Mouse (Mus musculus) bone marrow, adult 2 months (tissue): Measurements from ENCODE around the gene Ube2e1. TPM values are rescaled to one million over a fixed set of nuclear protein-coding genes. Genes with fewer than 3 reads are reported as not detected.
"Not testable (repeated sequence)": the region's sequence is repeated elsewhere in the genome, so short reads cannot be mapped to it uniquely, and the experiment has no call there.

Experiments
- H3K27ac ChIP-seq: fragments of 200-500 bp; 2 replicates; pipeline ENCODE4 v1.5.1; 2012; ENCODE audit warnings: low read depth, mild to moderate bottlenecking, control low read depth, inconsistent platforms, low read length; ENCODE audit not compliant: control insufficient read depth, poor library complexity, insufficient read depth
- H3K4me1 ChIP-seq: fragments of 200-500 bp; 2 replicates; pipeline ENCODE4 v1.6.1; 2011; ENCODE audit warnings: low read length; ENCODE audit not compliant: control insufficient read depth, insufficient read depth
- H3K4me3 ChIP-seq: fragments of 200-500 bp; replicated peaks from 2 replicates; pipeline ENCODE3; 2011; ENCODE audit warnings: mild to moderate bottlenecking, low read depth, low read length, control low read depth; ENCODE audit not compliant: control insufficient read depth
- CTCF ChIP-seq: fragments of 200-500 bp; IDR thresholded peaks from 2 replicates; pipeline ENCODE4 v1.5.1; 2011; ENCODE audit warnings: low read length, control low read depth; ENCODE audit not compliant: control insufficient read depth, insufficient read depth
- POLR2A ChIP-seq: fragments of 200-500 bp; IDR thresholded peaks from 2 replicates; pipeline ENCODE4 v1.6.1; 2011; ENCODE audit warnings: low read depth, mild to moderate bottlenecking, control low read depth, low read length, borderline replicate concordance; ENCODE audit not compliant: control insufficient read depth
- WGBS: fragments of 180-500 bp; shearing (Covaris S2); methylation state at CpG from one replicate; pipeline ENCODE4 v1.1.7; 2018; 5-methylcytosine and 5-hydroxymethylcytosine counted together
- polyA plus RNA-seq: library from polyadenylated mRNA; stranded (reverse); fragments of >200 nt; gene quantifications from 2 replicates; pipeline ENCODE4 v1.2.4, GENCODE M21; 2011; ENCODE audit warnings: low replicate concordance; ENCODE audit not compliant: missing spikeins, insufficient read depth, insufficient read length

The Ube2e1 gene
- polyA plus RNA-seq, 1 experiment: 29.5 TPM

DNA sequence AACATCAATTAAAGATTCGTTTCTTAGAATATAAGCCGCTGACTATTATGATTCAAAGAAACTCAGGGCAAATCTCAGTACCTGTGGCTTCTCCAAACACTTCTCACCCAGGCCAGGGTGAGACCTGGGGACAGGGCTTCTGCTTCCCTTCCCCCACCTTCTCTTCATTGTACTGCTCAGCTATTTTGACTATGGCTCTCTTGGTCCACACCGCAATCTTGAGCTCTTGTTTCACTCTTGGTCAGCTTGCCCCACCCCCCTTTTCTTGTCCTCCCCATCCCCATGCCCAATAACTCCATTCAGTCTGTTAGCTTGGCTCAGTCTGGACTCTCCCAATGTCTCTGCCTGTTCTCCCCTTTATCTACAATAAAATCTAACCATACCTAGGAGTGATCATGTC is 46.2 kb downstream of the Ube2e1 start:
- TF ChIP-seq POLR2A: no peak
- no peak for TF ChIP-seq CTCF
- H3K4me1 ChIP-seq: no peaks in the 10 kb centered on the region
- 88% methylated on average over 3 of the region's 3 CpGs for WGBS
- no peak overlapping the region for H3K4me3 ChIP-seq
- H3K27ac ChIP-seq: no peak overlapping the region

DNA sequence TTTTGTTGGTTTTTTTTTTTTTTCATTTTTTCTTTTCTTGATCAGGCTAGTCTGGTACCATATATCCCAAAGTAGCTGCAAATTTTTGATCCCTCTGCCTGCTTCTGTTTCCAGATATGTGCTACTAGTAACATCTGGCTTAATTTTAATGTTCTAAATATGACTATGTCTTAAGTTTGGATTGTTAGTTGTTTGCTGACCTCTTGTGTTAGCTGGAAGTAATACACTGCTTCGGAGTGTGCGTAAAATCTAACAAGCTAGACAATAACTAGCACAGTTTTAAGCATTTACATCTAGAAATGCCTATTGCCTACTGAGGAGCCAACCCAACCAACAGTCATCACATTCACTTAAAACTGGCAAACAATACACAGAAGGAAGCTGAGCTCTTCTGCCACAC is 47.1 kb downstream of the Ube2e1 start:
- no peak overlapping the region for H3K27ac ChIP-seq
- no peak for TF ChIP-seq POLR2A
- TF ChIP-seq CTCF: no peak
- H3K4me3 ChIP-seq: no peak overlapping the region
- no peaks in the 10 kb centered on the region for H3K4me1 ChIP-seq
- 73% methylated on average over 2 of the region's 2 CpGs for WGBS

DNA sequence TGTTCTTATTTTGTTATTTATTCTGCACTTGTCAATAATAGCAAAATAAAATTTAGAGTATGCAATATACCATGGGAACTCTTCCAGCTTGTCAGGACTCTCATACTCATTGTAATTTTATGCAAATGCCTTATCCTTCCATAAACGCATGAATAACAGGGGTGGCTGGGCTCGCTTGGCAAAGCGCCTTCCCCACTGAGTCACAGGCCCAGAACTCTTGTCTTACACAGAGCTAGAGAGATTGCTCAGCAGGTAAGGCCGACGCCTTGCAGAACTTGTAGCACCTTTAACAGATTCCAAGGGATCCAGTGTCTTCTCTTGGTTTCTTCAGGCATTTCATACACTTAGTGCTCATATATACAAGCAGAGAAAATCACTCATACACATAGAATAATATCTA is 51.3 kb downstream of the Ube2e1 start:
- 82% methylated on average over 5 of the region's 5 CpGs for WGBS
- TF ChIP-seq CTCF: no peak
- TF ChIP-seq POLR2A: no peak
- no peaks in the 10 kb centered on the region for H3K4me1 ChIP-seq
- H3K27ac ChIP-seq: no peak overlapping the region
- no peak overlapping the region for H3K4me3 ChIP-seq

DNA sequence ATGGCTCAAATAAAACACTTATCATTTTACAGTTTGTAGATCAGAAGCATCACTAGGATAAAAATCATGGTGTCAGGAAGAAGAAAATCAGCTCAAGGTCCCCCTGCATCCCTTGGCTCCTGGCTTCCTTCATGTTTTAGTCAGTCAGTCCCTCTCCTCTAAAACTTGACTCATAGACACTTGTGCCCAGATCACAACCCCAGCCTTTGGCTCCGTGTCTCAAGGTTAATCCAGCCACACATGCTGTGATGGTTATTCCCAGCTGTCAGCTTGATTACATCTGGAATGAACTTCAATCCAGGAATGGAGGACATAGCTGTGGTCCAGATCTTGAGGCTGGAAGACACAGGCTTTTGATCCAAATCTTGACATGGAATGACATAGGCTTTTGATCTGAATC is 57.1 kb downstream of the Ube2e1 start:
- H3K27ac ChIP-seq: no peak overlapping the region
- WGBS: 78% methylated on average over 1 of the region's 1 CpGs
- TF ChIP-seq POLR2A (no peak), CTCF (no peak)
- no peaks in the 10 kb centered on the region; the same call in 1 of the 2 replicates for H3K4me1 ChIP-seq
- no peak overlapping the region for H3K4me3 ChIP-seq

DNA sequence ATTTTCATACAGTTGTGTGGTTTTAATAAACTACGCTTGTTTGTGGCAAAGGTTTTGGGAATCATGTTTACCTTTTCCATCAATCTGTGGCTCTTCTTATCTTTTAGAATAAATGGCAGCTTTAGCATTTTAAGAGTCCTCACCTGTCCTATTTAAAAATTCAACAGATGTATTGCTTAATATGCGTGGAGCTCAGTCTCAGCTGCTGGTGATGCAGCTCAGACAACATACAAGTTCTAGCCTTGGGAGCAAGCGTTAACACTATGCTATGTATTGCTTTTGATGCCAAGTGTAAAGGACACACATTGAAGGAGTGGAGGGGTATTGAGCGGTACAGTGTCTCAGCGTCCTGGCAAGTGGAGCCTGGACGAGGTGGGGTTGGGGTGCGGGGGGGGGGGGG is 60.0 kb downstream of the Ube2e1 start:
- Histone ChIP-seq H3K4me3 (peak overlapping the region; percentile 33), H3K4me1 (no peaks in the 10 kb centered on the region; the same call in 1 of the 2 replicates), H3K27ac (no peak overlapping the region)
- no peak for TF ChIP-seq CTCF
- no peak for TF ChIP-seq POLR2A
- WGBS: 6% methylated on average over 7 of the region's 7 CpGs

DNA sequence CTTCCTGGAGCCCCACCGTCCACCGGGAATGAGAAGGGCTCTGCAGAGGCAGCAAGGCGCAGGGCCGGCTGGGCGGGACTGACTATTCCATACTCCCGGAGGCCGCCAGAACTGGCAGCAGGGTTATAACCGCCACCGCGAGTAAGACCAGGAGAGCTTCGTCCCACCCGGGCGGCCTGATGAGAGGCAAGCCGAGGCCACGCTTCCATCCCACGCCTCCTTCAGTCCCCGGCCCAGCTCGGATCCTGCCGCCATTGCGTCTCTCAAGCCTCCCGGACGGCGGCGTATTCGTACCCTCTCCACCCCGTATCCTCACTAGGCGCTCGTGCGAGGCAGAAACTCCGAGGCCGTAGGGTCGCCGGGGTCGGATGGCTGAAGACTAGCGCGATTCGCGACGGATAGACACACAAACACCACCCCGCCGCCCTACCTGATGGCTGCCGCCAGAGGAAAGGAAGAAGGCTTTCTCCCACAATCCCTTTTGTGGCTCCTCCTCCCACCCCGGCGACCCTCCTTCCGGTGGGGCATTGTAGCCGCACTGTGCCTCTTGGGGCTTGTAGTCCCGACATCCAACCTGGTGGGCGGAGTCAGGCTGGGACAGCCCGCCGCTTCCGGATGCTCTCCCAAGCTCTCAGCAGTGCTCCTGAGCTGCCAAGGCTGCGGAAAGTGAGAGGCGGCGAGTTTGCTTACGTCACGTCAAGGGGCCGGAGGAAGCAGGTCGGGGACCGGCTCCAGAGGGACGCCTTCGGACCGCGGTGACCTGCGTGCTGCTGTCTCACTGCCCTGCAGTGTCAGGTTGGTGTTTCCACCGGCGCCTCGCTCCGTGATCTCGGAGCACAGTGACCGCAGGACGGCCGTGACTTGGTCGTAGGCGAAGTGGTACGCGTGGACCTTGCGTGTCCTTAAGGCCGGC is 60.9 kb downstream of the Ube2e1 start, which contains the start of the genes Nkiras1 and Rpl15:
Gene Nkiras1 (plus strand): TSS at position 608 of the 913 bp plus-strand sequence.
Gene Rpl15 (minus strand): TSS at position 863 of the 913 bp plus-strand sequence.
- H3K4me1 ChIP-seq: no peaks in the 10 kb centered on the region; the same call in 1 of the 2 replicates
- TF ChIP-seq POLR2A: peak; percentile 71
- TF ChIP-seq CTCF: 0 out of 2 replicates have a peak, but pooled peaks have one; percentile 8
- H3K4me3 ChIP-seq: peak within 1 kb of the TSS; percentile 89
- peak within 1 kb of the TSS; percentile 78 for H3K27ac ChIP-seq
- WGBS: under 1% methylated on average over 78 of the region's 78 CpGs

DNA sequence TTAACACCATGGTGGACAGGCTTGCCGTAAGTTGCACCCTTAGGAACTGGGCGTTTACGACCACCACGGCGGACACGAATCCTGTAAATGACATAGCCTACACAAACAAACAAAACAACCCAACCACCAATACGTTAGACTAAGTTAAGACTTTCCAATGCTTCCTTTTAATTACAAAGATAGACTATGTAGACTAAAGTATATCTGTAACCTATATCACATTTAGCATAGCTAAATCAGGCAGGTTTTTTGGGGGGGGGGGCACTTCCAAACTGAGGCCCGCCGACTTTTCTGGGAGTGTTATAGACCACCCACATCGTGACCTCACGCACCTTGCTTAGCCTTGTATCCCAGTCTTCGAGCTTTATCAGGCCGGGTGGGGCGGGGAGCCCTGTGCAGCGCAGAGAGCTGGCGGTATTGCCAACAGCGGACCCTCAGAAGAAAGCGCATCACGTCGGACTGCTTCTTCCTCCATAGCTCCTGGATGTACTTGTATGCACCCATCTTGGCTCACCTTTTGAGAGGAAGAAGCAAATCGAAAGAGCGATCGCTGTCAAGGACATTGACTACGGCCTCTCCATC is 61.6 kb downstream of the Ube2e1 start:
- Histone ChIP-seq H3K4me3 (peak overlapping the region; percentile 89), H3K27ac (peak overlapping the region; percentile 54)
- H3K4me1 ChIP-seq: not testable (repeated sequence)
- under 1% methylated on average over 24 of the region's 24 CpGs for WGBS

DNA sequence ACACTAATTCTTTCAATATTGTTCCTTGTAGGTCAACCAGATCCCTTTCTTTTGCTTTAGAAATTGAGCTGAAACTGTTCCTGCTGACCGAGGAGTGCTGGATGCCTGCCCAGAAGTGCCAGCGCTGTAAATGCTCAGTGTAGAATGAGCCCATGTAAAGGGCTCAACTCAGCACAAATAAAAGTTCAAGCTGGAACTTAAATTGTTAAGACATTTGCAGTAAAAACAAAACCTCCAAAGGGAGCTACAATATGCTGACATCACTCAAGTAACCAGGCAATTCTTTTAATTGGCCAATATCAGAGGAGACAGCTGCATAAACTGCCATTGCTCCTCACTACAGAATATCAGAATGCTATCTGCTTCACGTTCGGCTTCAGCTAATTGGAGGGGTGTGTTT is 68.2 kb downstream of the Ube2e1 start:
- WGBS: 33% methylated on average over 4 of the region's 4 CpGs
- H3K4me1 ChIP-seq: no peaks in the 10 kb centered on the region; the same call in 1 of the 2 replicates
- TF ChIP-seq POLR2A: no peak
- TF ChIP-seq CTCF: no peak
- no peak overlapping the region for H3K4me3 ChIP-seq
- no peak overlapping the region for H3K27ac ChIP-seq
